Mouse (Mus musculus) layer of hippocampus, adult 9-10 months (tissue): ENCODE results near the gene Mknk2.
"Not testable (repeated sequence)": the region's sequence is repeated elsewhere in the genome, so short reads cannot be mapped to it uniquely, and the experiment has no call there.

ENCODE experiments used
- DNase-seq: peaks from one replicate; pipeline ENCODE4 v3.0.0; 2022; ENCODE audit warnings: low spot score

The Mknk2 gene

DNA sequence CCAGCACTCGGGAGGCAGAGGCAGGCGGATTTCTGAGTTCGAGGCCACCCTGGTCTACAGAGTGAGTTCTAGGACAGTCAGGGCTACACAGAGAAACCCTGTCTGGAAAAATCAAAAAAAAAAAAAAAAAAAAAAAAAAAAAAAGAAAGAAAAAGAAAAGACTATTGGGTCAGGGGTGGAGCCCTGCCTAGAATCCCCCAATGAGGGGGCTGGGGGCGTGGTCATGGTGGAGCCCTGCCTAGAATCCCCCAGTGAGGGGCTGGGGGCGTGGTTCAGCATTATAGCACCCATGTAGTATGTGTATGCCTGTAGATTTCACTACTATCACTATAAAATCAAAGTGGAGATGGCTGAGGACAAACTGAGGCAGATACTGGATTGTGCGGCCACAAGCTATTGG, 28.0 kb downstream of the Mknk2 start:
- not testable (repeated sequence) for DNase-seq

DNA sequence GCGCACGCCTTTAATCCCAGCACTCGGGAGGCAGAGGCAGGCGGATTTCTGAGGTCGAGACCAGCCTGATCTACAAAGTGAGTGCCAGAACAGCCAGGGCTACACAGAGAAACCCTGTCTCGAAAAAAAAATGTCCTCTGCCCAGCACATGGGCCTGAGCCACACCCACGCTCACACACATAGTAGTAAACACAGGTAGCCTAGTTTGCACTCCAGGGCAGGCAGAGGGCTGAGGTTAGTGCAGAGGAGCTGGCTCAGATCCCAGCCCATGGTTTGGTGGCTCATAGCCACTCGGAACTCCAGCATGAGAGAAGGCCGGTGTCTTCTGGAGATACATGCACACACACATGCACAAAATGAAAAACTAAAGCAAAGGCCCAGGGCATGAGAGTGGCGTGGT, 31.0 kb downstream of the Mknk2 start:
- DNase-seq = no peak

DNA sequence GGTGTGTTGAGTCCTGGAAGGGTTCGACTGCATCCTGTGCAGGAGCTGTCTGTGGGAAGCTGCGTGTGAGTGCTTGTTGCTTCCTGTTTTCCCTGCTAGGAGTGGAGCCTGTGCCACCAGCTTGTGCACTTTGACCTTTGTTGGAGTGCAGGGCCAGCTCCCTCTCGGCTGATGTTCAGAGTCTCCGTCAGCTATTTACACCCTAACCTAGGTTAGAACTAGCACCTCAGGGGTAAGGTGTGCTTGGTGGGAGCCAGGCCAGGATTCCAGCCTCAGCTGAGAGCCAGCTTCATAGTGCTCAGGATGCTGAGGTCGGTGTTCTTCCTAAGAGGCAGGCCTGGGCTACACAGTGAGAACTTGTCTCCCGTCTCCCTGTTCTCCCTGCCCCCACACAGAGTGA, 42.6 kb downstream of the Mknk2 start:
- no peak for DNase-seq

DNA sequence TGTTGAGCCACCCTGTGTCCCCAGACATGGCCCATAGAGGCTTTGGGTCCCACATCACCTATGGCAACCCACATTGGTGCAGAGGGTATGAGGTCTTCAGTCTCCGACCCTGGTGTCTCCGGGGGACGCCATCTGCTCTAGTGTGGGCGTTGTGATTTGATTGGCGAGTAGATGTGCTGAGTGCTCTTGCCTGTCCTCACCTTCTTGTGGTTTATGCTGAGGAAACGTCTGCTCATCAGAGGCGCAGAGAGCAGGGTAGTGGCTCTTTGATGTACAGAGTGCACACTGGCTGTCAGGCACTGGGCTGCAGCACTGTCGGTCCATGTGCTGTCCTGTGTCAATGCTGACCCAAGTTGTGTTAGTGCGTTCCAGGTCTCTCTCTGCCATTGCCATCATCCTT, 49.0 kb downstream of the Mknk2 start:
- no peak for DNase-seq

DNA sequence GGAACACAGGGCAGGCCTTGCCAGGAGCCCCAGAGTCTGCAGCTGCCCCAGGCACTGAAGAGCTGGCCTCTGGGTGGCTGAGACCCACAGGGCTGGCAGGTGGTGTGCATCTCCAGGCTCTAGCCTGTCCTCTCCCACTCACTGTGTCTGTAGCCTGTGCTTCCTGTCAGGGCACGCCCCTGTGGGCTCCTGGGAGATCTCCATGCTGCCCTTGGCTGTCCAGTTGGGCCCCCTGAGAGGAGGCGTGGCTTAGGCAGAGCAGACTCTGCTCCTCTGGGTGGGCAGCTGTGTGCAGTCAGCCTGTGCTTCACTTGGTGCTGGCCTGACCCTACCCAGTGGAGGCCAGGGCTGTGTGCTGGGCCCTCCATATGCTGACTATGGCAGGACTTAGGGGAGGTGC, 50.2 kb downstream of the Mknk2 start:
- no peak for DNase-seq

DNA sequence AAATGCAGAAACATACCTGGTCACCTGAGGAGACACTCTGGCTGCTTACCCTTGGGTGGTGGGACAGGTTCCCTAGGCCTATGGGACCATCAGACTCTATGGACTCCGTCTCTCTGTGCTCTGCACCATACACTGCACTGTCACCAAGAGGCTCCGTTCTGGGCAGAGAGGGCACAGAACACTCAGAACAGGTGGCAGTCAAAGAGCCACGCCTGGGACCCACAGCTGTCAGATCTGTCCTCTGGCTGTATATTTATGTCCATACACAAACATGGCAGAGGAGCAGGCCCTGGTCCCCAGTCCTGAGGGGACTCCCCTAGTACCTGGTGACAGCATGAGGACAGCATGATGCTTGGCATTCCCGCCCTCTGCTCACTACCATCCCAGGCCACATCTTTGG, 52.1 kb downstream of the Mknk2 start:
- DNase-seq = no peak

DNA sequence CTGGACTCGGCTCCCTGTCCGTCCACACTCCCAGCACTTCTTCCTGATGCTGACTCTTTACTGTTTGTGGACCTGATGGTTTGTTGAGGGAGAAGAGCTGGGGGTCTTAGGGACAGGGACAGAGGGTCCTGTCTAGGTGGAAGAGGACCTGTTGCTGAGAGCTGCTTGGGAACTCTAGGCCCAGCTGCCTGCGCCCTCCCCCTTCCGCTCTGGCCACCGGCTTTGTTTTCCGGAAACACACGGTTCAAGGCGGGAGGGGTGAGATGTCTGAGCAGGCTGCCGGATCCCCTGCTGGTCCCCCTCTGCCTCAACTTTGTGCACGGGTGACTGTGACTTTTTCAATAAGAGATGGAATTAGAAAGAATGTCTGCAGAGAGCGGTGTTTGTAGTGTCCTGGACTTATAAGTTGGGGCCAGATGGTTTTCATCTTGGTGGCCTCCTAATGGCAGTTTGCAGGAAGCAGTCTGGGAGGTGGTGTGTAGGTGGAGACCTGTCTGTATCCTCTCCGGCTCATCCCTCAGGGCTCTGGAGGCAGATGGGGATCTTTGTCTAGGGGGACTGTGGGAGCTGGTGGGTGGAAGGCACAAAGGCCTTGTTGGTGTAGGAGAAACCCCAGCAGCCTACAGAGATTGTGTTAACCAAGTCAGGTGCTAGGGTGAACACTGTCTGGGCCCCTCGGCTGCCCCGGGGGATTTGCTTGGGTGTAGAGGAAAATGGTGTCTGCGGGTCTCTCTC, 54.3 kb downstream of the Mknk2 start:
- no peak for DNase-seq

DNA sequence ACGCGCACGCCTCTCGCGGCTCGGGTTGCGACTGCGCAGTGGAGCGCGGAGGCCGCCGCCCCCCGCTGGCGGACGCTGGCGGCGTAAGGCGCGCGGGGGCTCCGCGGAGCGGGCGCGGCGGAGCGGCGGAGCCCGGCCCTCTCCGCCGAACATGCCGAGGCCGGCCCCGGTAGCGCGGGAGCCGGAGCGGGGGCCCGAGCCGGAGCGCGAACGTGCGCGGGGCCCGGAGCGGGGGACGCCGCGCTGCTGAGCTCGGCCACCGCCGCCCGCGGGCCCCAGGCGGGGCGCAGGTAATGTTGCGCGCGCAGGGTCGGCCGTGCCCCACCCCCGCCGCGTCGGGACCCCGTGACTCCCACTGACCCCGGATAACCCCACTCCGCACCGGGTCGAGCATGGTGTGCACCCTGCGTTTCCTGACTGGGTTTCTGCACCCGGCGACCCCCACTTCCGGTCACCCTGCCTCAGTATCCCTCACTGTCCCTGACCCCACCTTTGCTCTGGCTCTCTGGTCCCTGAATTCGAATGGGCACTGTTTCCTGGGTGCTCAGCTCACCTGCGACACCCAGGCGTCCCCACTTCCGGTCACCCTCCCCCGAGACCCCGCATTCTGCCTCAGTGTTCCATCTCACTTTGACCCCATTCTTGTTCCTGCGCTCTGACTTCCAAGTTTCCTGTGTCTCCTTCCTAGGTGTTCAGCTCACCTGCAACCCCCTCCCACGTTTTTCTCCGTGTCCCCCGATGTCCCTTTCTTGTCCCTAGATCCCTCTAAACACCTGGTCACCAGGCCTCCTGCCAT, 55.1 kb downstream of the Mknk2 start, which contains the start of gene Csnk1g2:
Gene Csnk1g2 (plus strand): TSS at position 178 of the 796 bp plus-strand sequence.
- DNase-seq = no peak

DNA sequence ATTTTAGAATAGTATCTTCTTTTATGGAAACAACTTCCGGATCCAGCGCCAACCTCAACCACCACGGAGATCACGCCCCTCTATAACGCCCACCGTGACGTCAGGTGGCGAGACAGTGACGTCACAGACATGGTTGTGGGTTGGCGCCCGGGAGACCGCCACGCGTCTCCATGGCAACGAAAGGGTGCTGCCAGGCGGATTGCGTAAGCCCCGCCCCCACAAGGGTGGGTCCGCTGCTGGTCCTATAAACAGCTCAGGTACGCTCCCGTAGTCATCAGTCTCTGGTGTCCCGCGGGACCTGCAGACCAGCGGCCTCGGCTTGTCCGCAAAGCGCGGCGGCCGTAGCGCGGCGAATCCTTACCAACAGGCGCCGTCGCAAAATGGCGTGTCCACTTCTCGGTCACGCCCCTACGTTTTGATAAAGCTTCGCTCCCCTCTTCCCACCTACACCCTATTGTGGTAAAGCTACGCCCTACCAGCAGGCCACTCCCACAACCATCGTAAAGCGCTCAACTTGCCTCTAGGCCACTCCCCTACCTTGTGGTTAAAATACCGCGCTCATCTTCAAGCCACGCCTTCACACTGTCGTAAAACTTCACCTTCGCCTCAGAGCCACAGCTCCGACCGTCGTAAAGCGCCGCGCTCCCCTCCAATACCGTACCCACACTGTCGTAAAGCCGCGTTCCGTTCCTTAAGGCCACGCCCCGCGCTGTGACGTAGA, 55.8 kb downstream of the Mknk2 start:
- DNase-seq = peak; percentile 99

DNA sequence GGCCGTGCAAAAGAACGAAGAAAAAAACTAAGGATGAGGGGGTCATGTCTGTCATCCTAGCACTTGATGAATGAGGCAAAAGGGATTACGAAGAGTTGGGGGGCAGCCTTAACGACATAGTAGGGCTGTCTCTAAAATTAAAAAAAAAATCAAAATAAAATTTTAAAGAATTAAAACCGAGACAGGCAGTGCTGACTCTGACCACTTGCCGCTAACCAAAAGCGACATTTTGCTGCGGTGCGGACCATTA, 56.3 kb downstream of the Mknk2 start:
- no peak for DNase-seq

DNA sequence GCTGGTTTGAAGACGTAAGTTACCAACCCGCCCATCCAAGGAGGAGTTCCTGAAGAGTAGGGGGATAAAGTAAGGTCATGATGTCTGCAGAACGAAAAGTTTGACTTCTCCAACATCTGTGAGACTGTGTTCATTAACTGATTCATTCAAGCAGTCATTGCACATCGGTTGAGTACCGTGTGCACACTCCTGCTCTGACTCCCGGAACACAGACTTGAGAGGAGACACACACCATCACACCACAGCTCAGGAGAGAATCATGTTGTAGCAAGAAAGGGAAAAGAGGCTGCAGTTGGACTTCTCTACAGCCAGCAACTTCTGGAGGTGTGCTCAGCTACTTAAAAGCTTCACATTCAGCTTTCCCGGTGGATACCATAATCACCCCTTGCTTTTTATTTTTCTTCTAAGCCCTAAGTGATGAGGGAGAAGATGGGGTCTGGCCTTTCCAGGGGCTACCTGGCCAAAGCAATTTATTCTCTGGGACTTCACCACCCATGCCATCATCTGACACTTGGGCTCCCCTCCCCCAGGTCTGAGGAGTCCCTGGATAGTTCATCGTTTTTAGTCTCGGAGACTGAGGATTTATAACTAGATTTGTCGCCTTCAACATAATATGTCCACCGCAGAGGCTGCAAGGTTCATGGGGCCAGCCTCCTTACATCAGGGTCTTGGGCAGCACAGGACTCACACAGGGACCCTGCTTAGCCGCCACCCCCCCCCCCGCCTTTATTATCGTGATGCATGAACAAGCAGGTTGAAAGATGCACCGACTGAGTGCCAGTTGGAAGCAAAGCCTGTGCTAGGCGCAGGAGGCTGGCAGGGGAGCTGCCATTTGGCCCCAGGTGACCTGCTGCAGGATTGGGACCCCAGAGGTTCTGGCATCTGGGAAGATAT, 56.9 kb downstream of the Mknk2 start:
- DNase-seq = no peak

DNA sequence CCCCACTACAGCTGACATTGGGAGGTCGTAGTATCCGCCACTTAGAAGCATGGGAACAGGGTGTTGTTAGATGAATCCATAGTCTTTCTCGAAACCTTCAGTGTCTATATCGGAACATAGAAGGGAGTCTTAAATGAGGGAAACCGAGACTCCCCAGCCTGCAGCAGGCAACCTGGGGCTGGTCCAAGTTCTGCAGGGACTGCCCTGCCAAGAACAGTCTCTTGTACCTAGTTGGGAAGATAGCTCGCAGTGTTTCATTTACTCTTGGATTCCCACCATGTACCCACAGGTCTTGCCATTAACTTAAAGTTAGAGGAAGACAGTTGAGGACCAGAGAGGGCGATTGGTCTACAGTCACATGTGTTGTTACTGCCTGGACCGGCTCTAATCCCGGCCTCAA, 57.5 kb downstream of the Mknk2 start:
- DNase-seq = no peak

DNA sequence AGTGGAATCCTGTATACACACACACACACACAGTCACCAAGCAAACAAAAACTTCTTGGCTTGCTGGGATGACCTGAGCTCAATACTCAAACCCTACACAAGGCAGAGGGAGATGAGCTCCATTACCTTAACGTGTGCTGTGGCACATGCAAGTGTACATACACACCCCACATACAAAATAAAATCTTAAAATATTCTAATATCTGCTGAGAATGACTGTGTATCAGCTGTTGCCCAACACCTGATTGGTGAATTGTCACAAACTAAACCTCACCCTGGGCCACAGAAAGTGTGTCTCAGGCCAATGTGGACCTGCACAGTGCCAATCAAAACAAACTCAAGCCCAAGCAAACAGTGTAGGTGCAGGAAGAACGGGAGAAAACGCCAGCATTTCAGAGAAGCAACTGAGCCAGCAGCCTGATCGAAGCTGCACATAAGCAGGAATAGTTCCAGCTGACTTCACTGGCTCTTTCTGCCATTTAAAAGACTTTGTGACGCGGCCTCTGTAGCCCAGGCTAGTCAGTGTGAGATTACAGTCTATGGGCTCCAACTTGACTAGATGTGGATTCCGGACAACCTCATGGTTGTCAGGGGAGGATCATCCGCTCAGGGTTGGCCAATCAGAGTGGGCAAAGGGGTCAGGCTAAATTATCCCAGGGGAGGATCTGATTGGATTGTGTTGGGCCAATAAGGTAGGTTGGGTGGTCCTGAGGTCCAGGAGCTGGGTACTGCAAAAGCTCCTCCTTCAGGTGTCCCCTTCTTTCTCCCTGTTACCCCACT, 58.3 kb downstream of the Mknk2 start:
- no peak for DNase-seq

DNA sequence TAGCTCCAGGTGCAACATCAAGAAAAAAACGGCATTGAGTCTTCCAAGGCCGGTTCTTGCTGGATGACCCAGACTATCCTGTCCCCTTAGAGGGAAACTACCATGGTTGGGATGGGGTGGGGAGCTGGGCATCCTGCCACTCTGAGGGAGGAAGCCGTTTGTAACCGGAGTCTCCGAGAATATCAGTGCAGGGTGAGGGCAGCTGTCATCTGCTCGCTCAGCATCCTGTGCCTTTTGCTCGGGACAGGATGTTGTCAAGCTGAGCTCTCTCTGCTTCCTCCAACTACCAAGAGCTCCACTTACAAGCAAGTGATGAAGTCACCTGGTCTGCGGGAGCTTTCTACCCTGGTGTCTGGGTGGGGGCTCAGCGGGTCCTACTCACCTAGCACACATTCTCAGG, 59.7 kb downstream of the Mknk2 start:
- DNase-seq = no peak
